Mouse (Mus musculus) kidney, postnatal 10 days (tissue): ENCODE measurements around the gene Gja8.

Source experiments
- DNase-seq: peaks from one replicate; pipeline ENCODE4 v3.0.0; 2021; ENCODE audit warnings: mixed read lengths

Gja8 gene

GRCm38 (mm10) chr3:96874808-96875571 is 50.8 kb downstream of the Gja8 start:
- peak; percentile 30 for DNase-seq

GRCm38 (mm10) chr3:96872501-96872900 is 53.3 kb downstream of the Gja8 start:
- no peak for DNase-seq

- DNase-seq: no peak
Observed at GRCm38 (mm10) chr3:96871070-96871469, 54.8 kb downstream of the Gja8 start.

- no peak for DNase-seq
Observed at GRCm38 (mm10) chr3:96870270-96870669, 55.5 kb downstream of the Gja8 start.

GRCm38 (mm10) chr3:96869091-96869490 is 56.7 kb downstream of the Gja8 start:
- DNase-seq: no peak

- DNase-seq: no peak
Observed at GRCm38 (mm10) chr3:96868566-96868965, 57.3 kb downstream of the Gja8 start.

- DNase-seq: no peak
Observed at GRCm38 (mm10) chr3:96867863-96868262, 58.0 kb downstream of the Gja8 start.
